Comparison of ENCODE assay signal across 9 mouse cellular contexts in the genomic region with DNA sequence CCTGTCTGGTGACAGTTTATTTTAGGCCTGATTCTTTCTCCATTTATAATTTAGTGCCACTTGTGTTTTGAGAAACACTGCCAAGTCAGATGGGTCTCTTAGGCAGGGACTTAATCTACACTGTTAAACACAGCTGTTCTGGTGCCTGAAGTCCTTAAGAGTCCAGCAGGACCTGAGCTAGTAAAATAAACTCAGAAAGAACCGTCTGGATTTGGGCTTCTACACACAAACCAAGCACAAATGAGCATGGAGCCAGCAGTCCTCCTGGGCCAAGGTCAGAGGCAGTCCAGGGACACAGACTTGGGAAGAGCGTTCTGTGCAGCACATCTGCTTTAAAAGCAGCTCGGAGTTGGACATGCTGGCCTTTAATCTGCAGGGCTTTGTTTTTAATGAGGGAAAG.
DNase-seq lines count a peak whose midpoint lies in the region; ATAC-seq lines count a peak whose summit lies in the region.
"Had no signal": no experiment of that assay in that cellular context is flagged by ENCODE, and none has a peak within 500 bp of the region (broad histone marks: within the 10 kb centered on the region; RNA-seq: fewer than 3 reads in every experiment).

No protein-coding gene starts in this region.

- no peaks in the 10 kb centered on the region for H3K27me3 ChIP-seq in neural tube, embryonic 13.5 days
- no peaks in the 10 kb centered on the region for H3K27me3 ChIP-seq in kidney, embryonic 16.5 days (ENCODE audit: insufficient read depth, low read length)
- no peaks in the 10 kb centered on the region for H3K27me3 ChIP-seq in forebrain, embryonic 13.5 days
- H3K27me3 ChIP-seq: Patski had no signal

- no peak overlapping the region for H3K4me2 ChIP-seq in neural tube, embryonic 13.5 days
- no peak overlapping the region for H3K4me2 ChIP-seq in kidney, embryonic 16.5 days (replicated peaks; ENCODE audit: low read depth, low read length)
- H3K4me2 ChIP-seq in forebrain, embryonic 13.5 days, result no peak overlapping the region

- H3K4me3 ChIP-seq in neural tube, embryonic 13.5 days, result no peak overlapping the region
- H3K4me3 ChIP-seq in kidney, embryonic 16.5 days (ENCODE audit: low read length), result no peak overlapping the region
- H3K4me3 ChIP-seq in forebrain, embryonic 13.5 days, result no peak overlapping the region

- no peak for ATAC-seq in neural tube, embryonic 13.5 days (ENCODE audit: low read depth)
- no peak for ATAC-seq in kidney, embryonic 16.5 days (ENCODE audit: low FRiP score, low TSS enrichment)
- ATAC-seq in forebrain, embryonic 13.5 days, result no peak
- ATAC-seq: Patski had no signal

- H3K9ac ChIP-seq in neural tube, embryonic 13.5 days, result no peak overlapping the region
- 0 out of 2 replicates have a peak overlapping the region, but pooled peaks have one; percentile 5 for H3K9ac ChIP-seq in kidney, embryonic 16.5 days (replicated peaks; ENCODE audit: low read length)
- no peak overlapping the region for H3K9ac ChIP-seq in forebrain, embryonic 13.5 days

- 64% methylated on average over 3 of the region's 3 CpGs for WGBS in neural tube, embryonic 13.5 days
- WGBS in kidney, embryonic 16.5 days, result 34% methylated on average over 3 of the region's 3 CpGs
- 65% methylated on average over 3 of the region's 3 CpGs for WGBS in forebrain, embryonic 13.5 days

- peak overlapping the region; percentile 57 for H3K27ac ChIP-seq in neural tube, embryonic 13.5 days (replicated peaks)
- H3K27ac ChIP-seq in kidney, embryonic 16.5 days (ENCODE audit: low read length), result peak overlapping the region; percentile 54
- H3K27ac ChIP-seq in forebrain, embryonic 13.5 days, result no peak overlapping the region

- H3K36me3 ChIP-seq in neural tube, embryonic 13.5 days, result no peaks in the 10 kb centered on the region
- H3K36me3 ChIP-seq in kidney, embryonic 16.5 days (ENCODE audit: insufficient read depth, low read length), result no peaks in the 10 kb centered on the region
- H3K36me3 ChIP-seq in forebrain, embryonic 13.5 days (ENCODE audit: poor library complexity, severe bottlenecking), result no peaks in the 10 kb centered on the region

- H3K9me3 ChIP-seq in neural tube, embryonic 13.5 days, result 0 out of 2 replicates have a peak, but pooled peaks cover 2% of the 10 kb centered on the region
- H3K9me3 ChIP-seq in kidney, embryonic 16.5 days (ENCODE audit: low read length), result no peaks in the 10 kb centered on the region
- no peaks in the 10 kb centered on the region for H3K9me3 ChIP-seq in forebrain, embryonic 13.5 days (replicated peaks)

- H3K4me1 ChIP-seq in neural tube, embryonic 13.5 days (replicated peaks), result peaks cover 22% of the 10 kb centered on the region
- H3K4me1 ChIP-seq in kidney, embryonic 16.5 days (ENCODE audit: insufficient read depth, low read length), result peaks cover 24% of the 10 kb centered on the region
- H3K4me1 ChIP-seq in forebrain, embryonic 13.5 days, result no peaks in the 10 kb centered on the region

- DNase-seq in neural tube, embryonic 10.5 days (ENCODE audit: extremely low spot score, low spot score), result no peak
- peak; percentile 75 for DNase-seq in gastrocnemius, postnatal 25 days
- peak; percentile 42 for DNase-seq in ovary, postnatal 14 days (ENCODE audit: low spot score)
- no peak for DNase-seq in left cerebral cortex, adult 9 months (ENCODE audit: low spot score in 2 of 2)
- DNase-seq in spleen, postnatal 14 days (ENCODE audit: low spot score in 2 of 2), result no peak

Comparison
In these comparisons a context has a peak if more than half of its experiments do, and no peak if none do; other contexts are left out.
1. DNase-seq: peak in gastrocnemius, postnatal 25 days (single experiment) and ovary, postnatal 14 days (single experiment); none in neural tube, embryonic 10.5 days (single experiment), left cerebral cortex, adult 9 months (0 of 2) and spleen, postnatal 14 days (0 of 2).